Mouse (Mus musculus) left cerebral cortex, postnatal 4 days (tissue): ENCODE measurements around the gene Gpr31b. TPM values are rescaled to one million over a fixed set of nuclear protein-coding genes. Genes with fewer than 3 reads are reported as not detected.
"Not testable (repeated sequence)": the region's sequence is repeated elsewhere in the genome, so short reads cannot be mapped to it uniquely, and the experiment has no call there.

ENCODE experiments used
- DNase-seq: peaks from one replicate; pipeline ENCODE4 v3.0.0-alpha.2; 2022
- intact Hi-C: fragments of 180-260 bp; cut with DNase I; formaldehyde crosslinking; loops from one replicate; pipeline ENCODE4 v1.15.1; 2025
- total RNA-seq, 2 experiments: library from RNA; stranded (reverse); gene quantifications; 2 replicates each; pipeline ENCODE4 v1.2.3; 2021

The Gpr31b gene
- total RNA-seq: under 1 TPM; 0.34 to 0.64 TPM

- intact Hi-C loops, DNase-seq: not testable (repeated sequence)
Observed at GRCm38 (mm10) chr17:13052124-13052813, at the start of gene Gpr31b. TSS of gene Gpr31b (minus strand) at chr17:13052296.

- DNase-seq, intact Hi-C loops: not testable (repeated sequence)
Observed at GRCm38 (mm10) chr17:13092960-13093359, 40.9 kb upstream of the Gpr31b start.

- DNase-seq, intact Hi-C loops: not testable (repeated sequence)
Observed at GRCm38 (mm10) chr17:13092100-13092764, 40.1 kb upstream of the Gpr31b start.

GRCm38 (mm10) chr17:13091510-13091909 lies 39.4 kb upstream of the Gpr31b start:
- intact Hi-C loops, DNase-seq: not testable (repeated sequence)

GRCm38 (mm10) chr17:13069227-13069626 lies 17.1 kb upstream of the Gpr31b start:
- DNase-seq, intact Hi-C loops: not testable (repeated sequence)

GRCm38 (mm10) chr17:13067864-13068385 lies 15.8 kb upstream of the Gpr31b start:
- intact Hi-C loops, DNase-seq: not testable (repeated sequence)

- DNase-seq: not testable (repeated sequence)
Observed at GRCm38 (mm10) chr17:13062882-13063281, 10.8 kb upstream of the Gpr31b start.

GRCm38 (mm10) chr17:13060804-13061203 lies 8.7 kb upstream of the Gpr31b start, which contains the start of gene Tcp10b:
TSS of gene Tcp10b (plus strand) at chr17:13061104.
- DNase-seq, intact Hi-C loops: not testable (repeated sequence)

More at GRCm38 (mm10) chr17:13062882-13063281, 10.8 kb upstream of the Gpr31b start:
- intact Hi-C loops: not testable (repeated sequence)

GRCm38 (mm10) chr17:13043846-13044673 lies 8.0 kb downstream of the Gpr31b start:
- peak; percentile 41 for DNase-seq
- intact Hi-C loops: not testable (repeated sequence)

GRCm38 (mm10) chr17:13036627-13037192 lies 15.4 kb downstream of the Gpr31b start:
- DNase-seq, intact Hi-C loops: not testable (repeated sequence)

- intact Hi-C loops: no loop called here
- DNase-seq: no peak
Observed at GRCm38 (mm10) chr17:13013316-13013715, 38.8 kb downstream of the Gpr31b start.

- intact Hi-C loops: no loop called here
- no peak for DNase-seq
Observed at GRCm38 (mm10) chr17:13009887-13010286, 42.2 kb downstream of the Gpr31b start.

GRCm38 (mm10) chr17:13008528-13008927 lies 43.6 kb downstream of the Gpr31b start:
- no peak for DNase-seq
- intact Hi-C loops: no loop called here

- intact Hi-C loops: no loop called here
- DNase-seq: peak; percentile 99
Observed at GRCm38 (mm10) chr17:13007730-13008425, 44.2 kb downstream of the Gpr31b start.

GRCm38 (mm10) chr17:13006984-13007383 lies 45.1 kb downstream of the Gpr31b start:
- DNase-seq: no peak
- intact Hi-C loops: no loop called here

GRCm38 (mm10) chr17:13006546-13006945 lies 45.5 kb downstream of the Gpr31b start, which contains the start of gene Sod2:
TSS of gene Sod2 (plus strand) at chr17:13006846.
- DNase-seq, intact Hi-C loops: not testable (repeated sequence)

- DNase-seq, intact Hi-C loops: not testable (repeated sequence)
Observed at GRCm38 (mm10) chr17:13004436-13004835, 47.7 kb downstream of the Gpr31b start.

- intact Hi-C loops, DNase-seq: not testable (repeated sequence)
Observed at GRCm38 (mm10) chr17:13002243-13002642, 49.9 kb downstream of the Gpr31b start.
